Mouse (Mus musculus) spleen, adult 2 months (tissue): Measurements from ENCODE around the gene Wbp2nl. TPM values are rescaled to one million over a fixed set of nuclear protein-coding genes. Genes with fewer than 3 reads are reported as not detected.

Experiments used
- DNase-seq, 2 experiments: peaks; one replicate each; pipeline versions ENCODE4 v3.0.0 to v3.0.0-alpha.2; 2012 to 2021; ENCODE audit warnings: low spot score in 2 of 2, low read depth in 1 of 2
- H3K27ac ChIP-seq: fragments of 200-500 bp; 2 replicates; pipeline ENCODE4 v1.5.1; 2012; ENCODE audit warnings: low read length, inconsistent platforms; ENCODE audit not compliant: insufficient read depth
- H3K27me3 ChIP-seq: fragments of 200-500 bp; 2 replicates; pipeline ENCODE4 v1.6.1; 2012; ENCODE audit warnings: mild to moderate bottlenecking, moderate library complexity, low read length, inconsistent platforms; ENCODE audit not compliant: control insufficient read depth, insufficient read depth
- H3K36me3 ChIP-seq: fragments of 200-500 bp; 2 replicates; pipeline ENCODE4 v1.6.1; 2012; ENCODE audit warnings: mild to moderate bottlenecking, low read length, inconsistent platforms; ENCODE audit not compliant: control insufficient read depth, insufficient read depth
- H3K4me1 ChIP-seq: fragments of 200-500 bp; 2 replicates; pipeline ENCODE4 v1.6.1; 2011; ENCODE audit warnings: inconsistent platforms; ENCODE audit not compliant: control insufficient read depth, insufficient read depth, insufficient read length
- H3K4me3 ChIP-seq: fragments of 200-500 bp; 2 replicates; pipeline ENCODE4 v1.5.1; 2011; ENCODE audit warnings: mild to moderate bottlenecking, inconsistent platforms; ENCODE audit not compliant: insufficient read depth, insufficient read length; ENCODE audit errors: extremely low read depth
- CTCF ChIP-seq: fragments of 200-500 bp; IDR thresholded peaks from 2 replicates; pipeline ENCODE4 v1.5.1; 2011; ENCODE audit warnings: mild to moderate bottlenecking, inconsistent platforms; ENCODE audit not compliant: insufficient read depth, insufficient read length, insufficient replicate concordance; ENCODE audit errors: extremely low read depth
- POLR2A ChIP-seq: fragments of 200-500 bp; IDR thresholded peaks from 2 replicates; pipeline ENCODE4 v1.6.1; 2011; ENCODE audit warnings: low read depth, low read length, inconsistent platforms
- WGBS: fragments of 180-500 bp; shearing (Covaris S2); methylation state at CpG from one replicate; pipeline ENCODE4 v1.1.7; 2018; 5-methylcytosine and 5-hydroxymethylcytosine counted together
- polyA plus RNA-seq: library from polyadenylated mRNA; depleted of rRNA; stranded (reverse); fragments of >200 nt; gene quantifications from 2 replicates; pipeline ENCODE4 v1.2.3, GENCODE M21; 2012

Wbp2nl gene
- polyA plus RNA-seq, 1 experiment: 0.07 TPM

DNA sequence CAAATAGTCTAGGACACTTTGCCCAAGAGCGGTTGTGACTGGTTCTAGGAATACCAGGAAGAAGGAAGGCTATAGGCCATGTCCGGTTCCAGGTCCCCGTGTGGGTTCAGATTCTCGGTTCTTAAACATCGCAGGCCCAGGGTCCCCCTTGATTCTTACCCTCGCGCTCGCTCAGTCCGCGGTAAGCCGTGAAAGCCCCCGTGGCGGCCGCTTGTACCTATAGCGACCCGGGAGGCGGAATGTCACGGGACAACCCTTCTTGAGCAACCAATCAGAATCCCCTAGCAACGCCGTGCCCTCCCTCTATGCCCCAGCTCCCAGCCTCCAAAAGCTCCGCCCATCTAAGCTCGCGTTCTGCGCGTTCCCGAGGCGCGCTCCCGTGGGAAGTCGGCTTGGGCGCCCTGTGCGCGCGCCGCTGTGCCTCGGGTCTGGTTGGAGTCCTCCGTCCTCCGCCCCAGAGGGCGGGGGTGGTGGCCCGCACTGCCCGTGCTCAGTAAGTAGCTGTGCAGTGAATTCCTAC, 39.9 kb downstream of the Wbp2nl start, which contains the start of the genes Naga, Pheta2 and Smdt1:
Gene Naga (minus strand): TSS at position 333 of the 520 bp plus-strand sequence.
Gene Pheta2 (plus strand): TSS at position 350 of the 520 bp plus-strand sequence.
Gene Smdt1 (plus strand): TSS at position 367 of the 520 bp plus-strand sequence.
- Histone ChIP-seq H3K36me3 (peaks cover 13% of the 10 kb centered on the region), H3K27me3 (no peaks in the 10 kb centered on the region), H3K4me3 (peak within 1 kb of the TSS; percentile 73), H3K4me1 (peaks cover 8% of the 10 kb centered on the region), H3K27ac (peak within 1 kb of the TSS; percentile 27; the same call in 1 of the 2 replicates)
- WGBS: under 1% methylated on average over 41 of the region's 41 CpGs
- DNase-seq: peak; percentile 83 to 89
- no peak for TF ChIP-seq POLR2A
- no peak for TF ChIP-seq CTCF

DNA sequence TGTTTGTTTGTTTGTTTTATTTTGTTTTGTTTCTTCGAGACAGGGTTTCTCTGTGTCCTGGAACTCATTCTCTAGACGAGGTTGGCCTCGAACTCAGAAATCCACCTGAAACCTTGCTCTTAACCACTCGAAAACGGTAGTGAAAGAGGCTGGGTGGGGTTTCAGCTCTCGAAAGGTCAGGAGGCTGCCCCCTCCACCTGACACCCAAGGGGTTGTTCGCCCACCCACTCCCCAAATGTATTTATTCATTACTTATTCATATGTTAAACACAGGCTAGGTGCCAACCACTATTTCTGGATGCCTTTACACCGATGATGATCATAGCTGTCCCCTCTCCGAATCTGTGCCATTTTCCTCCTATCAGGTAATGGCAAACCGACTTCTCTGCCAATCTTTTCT, 40.4 kb downstream of the Wbp2nl start:
- Histone ChIP-seq H3K27me3 (no peaks in the 10 kb centered on the region), H3K4me1 (peaks cover 8% of the 10 kb centered on the region), H3K4me3 (peak overlapping the region; percentile 73; the same call in 1 of the 2 replicates), H3K27ac (no peak overlapping the region), H3K36me3 (peaks cover 13% of the 10 kb centered on the region)
- 55% methylated on average over 10 of the region's 10 CpGs for WGBS
- no peak for DNase-seq
- TF ChIP-seq POLR2A (no peak), CTCF (no peak)

DNA sequence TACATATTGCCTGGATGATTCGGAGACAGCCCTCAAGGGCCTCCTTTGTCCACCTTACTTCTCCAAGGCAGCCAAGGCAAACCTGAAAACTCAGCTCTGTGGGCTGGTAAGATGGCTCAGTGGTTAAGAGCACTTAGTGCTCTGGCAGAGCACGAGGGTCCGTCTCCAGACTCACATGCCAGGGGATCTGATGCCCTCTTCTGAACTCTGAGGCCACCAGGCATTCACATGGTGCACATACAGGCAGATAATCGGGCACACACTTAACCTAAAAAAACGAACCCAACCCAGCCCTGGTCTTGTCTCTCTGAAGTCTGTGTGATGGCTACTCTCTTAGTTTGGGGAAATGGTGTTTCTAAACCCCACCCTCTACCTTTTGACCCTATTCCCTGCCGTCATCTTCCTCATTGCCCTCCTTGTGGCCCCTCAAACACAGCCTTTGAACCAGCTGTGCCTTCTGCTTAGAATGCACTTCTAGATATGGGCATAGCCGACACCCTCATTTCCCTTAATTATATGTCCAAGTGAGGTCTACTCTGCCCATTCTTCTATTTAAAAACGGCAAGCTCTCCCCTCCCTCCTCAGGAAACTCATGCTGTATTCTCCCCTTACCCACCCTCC, 41.0 kb downstream of the Wbp2nl start:
- no peak overlapping the region for H3K4me3 ChIP-seq
- no peaks in the 10 kb centered on the region for H3K27me3 ChIP-seq
- peaks cover 8% of the 10 kb centered on the region for H3K4me1 ChIP-seq
- H3K27ac ChIP-seq: no peak overlapping the region
- WGBS: 69% methylated on average over 8 of the region's 8 CpGs
- DNase-seq: no peak
- TF ChIP-seq POLR2A (no peak), CTCF (no peak)
- H3K36me3 ChIP-seq: peaks cover 10% of the 10 kb centered on the region

DNA sequence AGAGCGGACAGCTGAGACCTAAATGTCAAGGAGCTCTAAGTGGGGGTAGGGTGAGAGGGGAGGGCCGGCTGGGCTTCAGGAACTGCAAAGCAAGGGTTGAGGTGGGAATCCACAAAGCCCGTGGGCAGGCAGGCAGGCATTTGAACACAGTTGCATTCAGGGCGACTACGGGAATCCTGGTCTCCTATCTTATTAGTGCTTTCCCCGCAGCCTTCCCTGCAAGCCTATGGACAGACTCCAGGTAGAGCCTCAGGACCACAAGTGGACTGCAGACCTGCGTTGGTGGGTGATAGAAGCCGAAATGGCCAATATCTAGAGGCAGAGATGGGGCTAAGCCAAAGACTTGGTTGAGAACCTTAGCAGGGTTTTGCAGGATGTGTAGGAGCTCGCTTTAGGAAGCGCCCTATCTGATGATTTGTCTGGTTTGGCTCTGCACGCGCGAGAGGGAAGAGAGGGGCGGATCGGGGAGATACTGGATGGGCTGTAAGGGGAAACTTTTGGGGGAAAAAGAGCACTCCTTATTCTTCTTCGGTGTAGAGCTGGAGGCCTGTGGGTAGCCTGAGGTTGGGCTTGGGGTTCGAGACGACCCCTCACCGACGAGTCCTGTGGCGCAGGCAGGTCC, 41.8 kb downstream of the Wbp2nl start:
- peaks cover 4% of the 10 kb centered on the region for H3K36me3 ChIP-seq
- TF ChIP-seq POLR2A: no peak
- no peak for TF ChIP-seq CTCF
- DNase-seq: no peak
- H3K4me1 ChIP-seq: peaks cover 8% of the 10 kb centered on the region
- no peaks in the 10 kb centered on the region for H3K27me3 ChIP-seq
- 53% methylated on average over 21 of the region's 21 CpGs for WGBS
- H3K4me3 ChIP-seq: peak overlapping the region; percentile 49; the same call in 1 of the 2 replicates
- peak overlapping the region; percentile 72 for H3K27ac ChIP-seq

DNA sequence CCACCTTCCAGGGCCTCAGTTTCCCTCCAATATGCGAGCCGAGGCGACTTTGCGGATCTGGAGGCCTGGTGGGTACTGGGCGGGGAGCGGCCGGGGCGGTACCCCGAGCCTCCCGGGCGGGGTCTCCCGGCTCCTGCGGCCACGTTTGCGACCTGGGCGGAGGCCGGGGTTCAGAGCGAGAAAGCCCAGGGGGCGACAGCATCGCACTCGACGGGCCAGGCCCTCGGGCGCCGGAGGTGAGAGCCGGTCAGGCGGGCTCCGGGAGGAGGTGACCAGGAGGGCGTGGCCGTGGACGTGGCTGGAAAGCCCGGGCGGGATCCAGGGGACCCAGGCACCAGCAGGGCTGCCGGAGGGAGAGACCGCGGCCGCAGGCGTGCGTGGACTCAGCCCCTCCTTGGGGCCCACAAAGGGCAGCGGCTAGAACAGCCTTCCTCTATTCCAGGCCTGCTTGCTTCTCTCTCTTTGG, 42.3 kb downstream of the Wbp2nl start:
- DNase-seq: no peak
- WGBS: 6% methylated on average over 40 of the region's 40 CpGs
- 0 out of 2 replicates have a peak, but pooled peaks cover 2% of the 10 kb centered on the region for H3K36me3 ChIP-seq
- peak overlapping the region; percentile 49 for H3K4me3 ChIP-seq
- no peaks in the 10 kb centered on the region for H3K27me3 ChIP-seq
- H3K27ac ChIP-seq: peak overlapping the region; percentile 72
- no peak for TF ChIP-seq CTCF
- no peak for TF ChIP-seq POLR2A
- peaks cover 8% of the 10 kb centered on the region for H3K4me1 ChIP-seq

DNA sequence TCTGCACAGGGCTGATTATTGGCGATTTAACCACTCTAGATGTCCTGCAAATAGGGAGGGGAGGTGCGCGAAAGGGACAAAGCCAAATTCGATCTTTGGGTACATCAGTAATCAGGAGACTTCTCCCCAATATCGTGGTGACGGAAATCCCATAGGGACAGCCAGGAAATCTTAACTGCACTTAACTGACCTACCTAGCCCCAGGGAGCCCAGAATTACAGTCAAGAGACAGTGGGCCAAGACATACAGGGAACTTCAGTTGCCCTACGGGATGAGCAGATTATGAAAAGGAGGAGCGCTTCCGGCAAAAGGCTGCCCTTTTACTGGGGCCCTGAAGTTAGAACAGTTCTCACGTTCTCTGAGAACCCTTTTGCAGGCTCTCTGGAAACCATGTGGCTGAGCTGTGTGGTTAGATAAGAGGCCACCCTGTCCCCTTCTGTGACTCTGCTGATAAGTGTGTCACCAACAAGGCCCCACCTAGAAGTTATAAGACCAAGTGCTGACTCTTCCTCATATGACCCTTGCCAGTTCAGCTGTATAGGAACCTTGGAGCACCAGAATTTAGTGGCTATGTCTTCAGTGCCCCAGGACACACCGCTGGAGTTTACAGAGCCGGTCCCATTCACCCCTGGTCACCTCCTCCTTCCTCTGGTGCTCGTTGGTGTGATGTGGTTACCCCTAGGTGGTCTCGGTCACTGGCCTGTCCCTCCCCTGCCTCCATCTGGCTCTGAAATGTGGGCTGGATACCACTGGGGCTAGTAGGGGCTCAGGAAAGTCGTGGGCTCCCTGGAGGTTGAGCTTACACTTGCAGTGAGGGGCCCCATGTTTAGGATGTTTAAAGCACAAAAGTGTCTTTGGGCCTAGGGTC, 43.2 kb downstream of the Wbp2nl start:
- Histone ChIP-seq H3K4me1 (peaks cover 8% of the 10 kb centered on the region), H3K27ac (peak overlapping the region; percentile 71), H3K27me3 (no peaks in the 10 kb centered on the region), H3K36me3 (no peaks in the 10 kb centered on the region), H3K4me3 (peak overlapping the region; percentile 49; the same call in 1 of the 2 replicates)
- DNase-seq: no peak
- TF ChIP-seq CTCF: no peak
- no peak for TF ChIP-seq POLR2A
- 27% methylated on average over 15 of the region's 15 CpGs for WGBS
